8 mouse cellular contexts compared by ENCODE assay signal in genomic region chr2:158625697-158626096, GRCm38 (mm10). TPM values are rescaled to one million over a fixed set of nuclear protein-coding genes. Genes with fewer than 3 reads are reported as not detected.
A peak's percentile ranks its signal among the peaks of the same experiment; 100 is the strongest.
DNase-seq lines count a peak whose midpoint lies in the region; ATAC-seq lines count a peak whose summit lies in the region.

No protein-coding gene starts in this region.

- peak overlapping the region; percentile 90 for H3K4me2 ChIP-seq in kidney, embryonic 14.5 days (replicated peaks; ENCODE audit: low read depth, low read length)
- peak overlapping the region; percentile 73 for H3K4me2 ChIP-seq in hindbrain, embryonic 15.5 days
- peak overlapping the region; percentile 68 for H3K4me2 ChIP-seq in midbrain, embryonic 15.5 days

- ATAC-seq in kidney, embryonic 14.5 days (ENCODE audit: low FRiP score, low TSS enrichment), result no peak
- ATAC-seq in hindbrain, embryonic 15.5 days (ENCODE audit: low FRiP score, low read depth), result no peak
- ATAC-seq in midbrain, embryonic 15.5 days (replicated peaks), result no peak

- DNase-seq in kidney, postnatal 25 days, result no peak
- DNase-seq in spleen, postnatal 36 days (ENCODE audit: low spot score in 2 of 2), result no peak
- no peak for DNase-seq in thymus, postnatal 0 days (ENCODE audit: low spot score)
- DNase-seq in right cerebral cortex, postnatal 4 days, result no peak

- 42% methylated on average over 8 of the region's 8 CpGs for WGBS in kidney, embryonic 14.5 days
- WGBS in hindbrain, embryonic 15.5 days, result 44% methylated on average over 8 of the region's 8 CpGs
- WGBS in midbrain, embryonic 15.5 days, result 40% methylated on average over 8 of the region's 8 CpGs

- H3K9me3 ChIP-seq in kidney, embryonic 14.5 days (ENCODE audit: control insufficient read depth, low read length), result no peaks in the 10 kb centered on the region
- H3K9me3 ChIP-seq in hindbrain, embryonic 15.5 days, result no peaks in the 10 kb centered on the region
- no peaks in the 10 kb centered on the region for H3K9me3 ChIP-seq in midbrain, embryonic 15.5 days

- H3K4me1 ChIP-seq in kidney, embryonic 14.5 days (ENCODE audit: control insufficient read depth, insufficient read depth, low read length), result peaks cover 15% of the 10 kb centered on the region
- H3K4me1 ChIP-seq in brown adipose tissue, adult 24 weeks (ENCODE audit: control insufficient read depth, insufficient read depth, insufficient read length, low read length), result no peaks in the 10 kb centered on the region
- peaks cover 23% of the 10 kb centered on the region for H3K4me1 ChIP-seq in hindbrain, embryonic 15.5 days (replicated peaks)
- H3K4me1 ChIP-seq in midbrain, embryonic 15.5 days, result peaks cover 18% of the 10 kb centered on the region

- H3K4me3 ChIP-seq in kidney, embryonic 14.5 days (ENCODE audit: low read length), result peak overlapping the region; percentile 90
- peak overlapping the region; percentile 78 for H3K4me3 ChIP-seq in brown adipose tissue, adult 24 weeks (ENCODE audit: insufficient read depth, low read depth, low read length)
- H3K4me3 ChIP-seq in hindbrain, embryonic 15.5 days, result peak overlapping the region; percentile 78
- H3K4me3 ChIP-seq in midbrain, embryonic 15.5 days, result peak overlapping the region; percentile 66

- peaks cover 33% of the 10 kb centered on the region for H3K36me3 ChIP-seq in kidney, embryonic 14.5 days (ENCODE audit: control insufficient read depth, insufficient read depth, low read length)
- H3K36me3 ChIP-seq in hindbrain, embryonic 15.5 days, result peaks cover 20% of the 10 kb centered on the region
- H3K36me3 ChIP-seq in midbrain, embryonic 15.5 days (replicated peaks), result no peaks in the 10 kb centered on the region; the same call in 1 of the 2 replicates

- H3K9ac ChIP-seq in kidney, embryonic 14.5 days (ENCODE audit: low read depth, low read length), result peak overlapping the region; percentile 81
- peak overlapping the region; percentile 83 for H3K9ac ChIP-seq in hindbrain, embryonic 15.5 days
- peak overlapping the region; percentile 61 for H3K9ac ChIP-seq in midbrain, embryonic 15.5 days

- peaks cover 2% of the 10 kb centered on the region; the same call in 1 of the 2 replicates for H3K27me3 ChIP-seq in kidney, embryonic 14.5 days (ENCODE audit: control insufficient read depth, insufficient read depth, low read length)
- H3K27me3 ChIP-seq in hindbrain, embryonic 15.5 days, result peaks cover 3% of the 10 kb centered on the region; the same call in 1 of the 2 replicates
- H3K27me3 ChIP-seq in midbrain, embryonic 15.5 days (replicated peaks), result no peaks in the 10 kb centered on the region

- no peak overlapping the region for H3K27ac ChIP-seq in kidney, embryonic 14.5 days (ENCODE audit: low read depth, low read length)
- no peak overlapping the region for H3K27ac ChIP-seq in brown adipose tissue, adult 24 weeks (replicated peaks; ENCODE audit: low read depth, low read length)
- H3K27ac ChIP-seq in hindbrain, embryonic 15.5 days (replicated peaks), result peak overlapping the region; percentile 92
- H3K27ac ChIP-seq in midbrain, embryonic 15.5 days, result no peak overlapping the region

RNA-seq across cellular contexts. Expression of gene Actr5, which starts 1.0 kb away (rescaled TPM):
- polyA plus RNA-seq in kidney, embryonic 14.5 days (2014; fragmentation: Nextera tagmentation; extraction: Ambion mirVana), result 13.2 and 15.6 TPM in 2 replicates
- 3.5 and 3.9 TPM in 2 replicates for polyA plus RNA-seq in brown adipose tissue, adult 24 weeks (2012; ENCODE audit: insufficient read depth, insufficient read length, missing spikeins)
- 12.0 and 13.1 TPM in 2 replicates for polyA plus RNA-seq in hindbrain, embryonic 15.5 days (2015; fragmentation: Nextera tagmentation; extraction: Ambion mirVana)
- 11.7 and 12.8 TPM in 2 replicates for polyA plus RNA-seq in midbrain, embryonic 15.5 days (2015; fragmentation: Nextera tagmentation; extraction: Ambion mirVana)
- 16.1 and 18.4 TPM in 2 replicates for polyA plus RNA-seq in thymus, postnatal 0 days (2015; fragmentation: Nextera tagmentation; extraction: Ambion mirVana)

RNA-seq across cellular contexts. Expression of gene Slc32a1, which starts 15.1 kb away (rescaled TPM):
- polyA plus RNA-seq in kidney, embryonic 14.5 days (2014; fragmentation: Nextera tagmentation; extraction: Ambion mirVana), result 0.09 and 0.16 TPM in 2 replicates
- not detected in 2 replicates for polyA plus RNA-seq in brown adipose tissue, adult 24 weeks (2012; ENCODE audit: insufficient read depth, insufficient read length, missing spikeins)
- 11.6 and 13.2 TPM in 2 replicates for polyA plus RNA-seq in hindbrain, embryonic 15.5 days (2015; fragmentation: Nextera tagmentation; extraction: Ambion mirVana)
- polyA plus RNA-seq in midbrain, embryonic 15.5 days (2015; fragmentation: Nextera tagmentation; extraction: Ambion mirVana), result 9.8 and 10.5 TPM in 2 replicates
- polyA plus RNA-seq in thymus, postnatal 0 days (2015; fragmentation: Nextera tagmentation; extraction: Ambion mirVana), result not detected in 2 replicates

RNA-seq across cellular contexts. Expression of gene Ppp1r16b, which starts 39.5 kb away (rescaled TPM):
- 16.6 and 17.3 TPM in 2 replicates for polyA plus RNA-seq in kidney, embryonic 14.5 days (2014; fragmentation: Nextera tagmentation; extraction: Ambion mirVana)
- polyA plus RNA-seq in brown adipose tissue, adult 24 weeks (2012; ENCODE audit: insufficient read depth, insufficient read length, missing spikeins), result 1.1 and 2.3 TPM in 2 replicates
- polyA plus RNA-seq in hindbrain, embryonic 15.5 days (2015; fragmentation: Nextera tagmentation; extraction: Ambion mirVana), result 22.1 and 23.4 TPM in 2 replicates
- polyA plus RNA-seq in midbrain, embryonic 15.5 days (2015; fragmentation: Nextera tagmentation; extraction: Ambion mirVana), result 21.0 and 23.4 TPM in 2 replicates
- 45.4 and 58.3 TPM in 2 replicates for polyA plus RNA-seq in thymus, postnatal 0 days (2015; fragmentation: Nextera tagmentation; extraction: Ambion mirVana)
